Mouse (Mus musculus): Measurements from ENCODE around the gene Trp53i11. TPM values are rescaled to one million over a fixed set of nuclear protein-coding genes. Genes with fewer than 3 reads are reported as not detected.

Gene Trp53i11
- polyA plus RNA-seq, 1 experiment from 2014 or later, result 30.5 TPM

GRCm38 (mm10) chr2:93227713-93228479 lies 40.5 kb downstream of the Trp53i11 start:
- H3K27me3 ChIP-seq (ENCODE audit: control insufficient read depth, insufficient read depth, low read length), result no peaks in the 10 kb centered on the region
- peak overlapping the region; percentile 34; the same call in 1 of the 2 replicates for H3K9ac ChIP-seq (ENCODE audit: low read length)
- H3K4me3 ChIP-seq (ENCODE audit: control insufficient read depth in 1 of 2, insufficient read depth in 1 of 2, low read depth in 1 of 2, low read length in 2 of 2), result no peak overlapping the region
- H3K27ac ChIP-seq (replicated peaks in 1 of 2; ENCODE audit: control insufficient read depth in 1 of 2, insufficient read depth in 1 of 2, low read depth in 2 of 2, low read length in 2 of 2), result peak overlapping the region in 1 of 2 experiments; percentile 37; a peak in 1 of 4 replicates
- ATAC-seq (ENCODE audit: insufficient number of reproducible peaks, insufficient read depth, low FRiP score, low read depth), result no peak
- no peaks in the 10 kb centered on the region for H3K9me3 ChIP-seq (ENCODE audit: control insufficient read depth, low read length)
- WGBS, result 68% methylated on average over 9 of the region's 9 CpGs
- no peak overlapping the region for H3K4me2 ChIP-seq (ENCODE audit: low read length)
- H3K36me3 ChIP-seq (ENCODE audit: control insufficient read depth, insufficient read depth, low read length), result peaks cover 6% of the 10 kb centered on the region; the same call in 1 of the 2 replicates
- peaks cover 10 to 26% of the 10 kb centered on the region in 2 experiments for H3K4me1 ChIP-seq (ENCODE audit: control insufficient read depth in 2 of 2, insufficient read depth in 2 of 2, low read length in 2 of 2)

GRCm38 (mm10) chr2:93228480-93228824 lies 41.1 kb downstream of the Trp53i11 start:
- Histone ChIP-seq H3K4me2 (ENCODE audit: low read length) (no peak overlapping the region), H3K27ac (replicated peaks in 1 of 2; ENCODE audit: control insufficient read depth in 1 of 2, insufficient read depth in 1 of 2, low read depth in 2 of 2, low read length in 2 of 2) (peak overlapping the region in 1 of 2 experiments; percentile 37; a peak in 1 of 4 replicates), H3K27me3 (ENCODE audit: control insufficient read depth, insufficient read depth, low read length) (no peaks in the 10 kb centered on the region), H3K9ac (ENCODE audit: low read length) (peak overlapping the region; percentile 34; the same call in 1 of the 2 replicates), H3K4me1 (ENCODE audit: control insufficient read depth in 2 of 2, insufficient read depth in 2 of 2, low read length in 2 of 2) (peaks cover 10 to 25% of the 10 kb centered on the region in 2 experiments), H3K36me3 (ENCODE audit: control insufficient read depth, insufficient read depth, low read length) (peaks cover under 1% of the 10 kb centered on the region; the same call in 1 of the 2 replicates), H3K9me3 (ENCODE audit: control insufficient read depth, low read length) (no peaks in the 10 kb centered on the region), H3K4me3 (ENCODE audit: control insufficient read depth in 1 of 2, insufficient read depth in 1 of 2, low read depth in 1 of 2, low read length in 2 of 2) (no peak overlapping the region)
- ATAC-seq (ENCODE audit: insufficient number of reproducible peaks, insufficient read depth, low FRiP score, low read depth), result no peak
- 21% methylated on average over 5 of the region's 5 CpGs for WGBS

GRCm38 (mm10) chr2:93232141-93232540 lies 44.8 kb downstream of the Trp53i11 start:
- peaks cover 11 to 27% of the 10 kb centered on the region in 2 experiments for H3K4me1 ChIP-seq (ENCODE audit: control insufficient read depth in 2 of 2, insufficient read depth in 2 of 2, low read length in 2 of 2)
- H3K36me3 ChIP-seq (ENCODE audit: control insufficient read depth, insufficient read depth, low read length), result no peaks in the 10 kb centered on the region
- no peak overlapping the region for H3K9ac ChIP-seq (ENCODE audit: low read length)
- no peak overlapping the region for H3K27ac ChIP-seq (replicated peaks in 1 of 2; ENCODE audit: control insufficient read depth in 1 of 2, insufficient read depth in 1 of 2, low read depth in 2 of 2, low read length in 2 of 2)
- no peaks in the 10 kb centered on the region for H3K27me3 ChIP-seq (ENCODE audit: control insufficient read depth, insufficient read depth, low read length)
- ATAC-seq (ENCODE audit: insufficient number of reproducible peaks, insufficient read depth, low FRiP score, low read depth), result no peak
- WGBS, result 45% methylated on average over 1 of the region's 1 CpGs
- no peaks in the 10 kb centered on the region for H3K9me3 ChIP-seq (ENCODE audit: control insufficient read depth, low read length)
- no peak overlapping the region for H3K4me2 ChIP-seq (ENCODE audit: low read length)
- no peak overlapping the region for H3K4me3 ChIP-seq (ENCODE audit: control insufficient read depth in 1 of 2, insufficient read depth in 1 of 2, low read depth in 1 of 2, low read length in 2 of 2)

GRCm38 (mm10) chr2:93237055-93237454 lies 49.7 kb downstream of the Trp53i11 start:
- Histone ChIP-seq H3K27me3 (ENCODE audit: control insufficient read depth, insufficient read depth, low read length) (no peaks in the 10 kb centered on the region), H3K9me3 (ENCODE audit: control insufficient read depth, low read length) (no peaks in the 10 kb centered on the region), H3K36me3 (ENCODE audit: control insufficient read depth, insufficient read depth, low read length) (no peaks in the 10 kb centered on the region), H3K4me1 (ENCODE audit: control insufficient read depth in 2 of 2, insufficient read depth in 2 of 2, low read length in 2 of 2) (peaks cover 22 to 31% of the 10 kb centered on the region in 2 experiments), H3K9ac (ENCODE audit: low read length) (no peak overlapping the region), H3K4me2 (ENCODE audit: low read length) (no peak overlapping the region), H3K27ac (replicated peaks in 1 of 2; ENCODE audit: control insufficient read depth in 1 of 2, insufficient read depth in 1 of 2, low read depth in 2 of 2, low read length in 2 of 2) (no peak overlapping the region), H3K4me3 (ENCODE audit: control insufficient read depth in 1 of 2, insufficient read depth in 1 of 2, low read depth in 1 of 2, low read length in 2 of 2) (no peak overlapping the region)
- WGBS, result 72% methylated on average over 1 of the region's 1 CpGs
- no peak for ATAC-seq (ENCODE audit: insufficient number of reproducible peaks, insufficient read depth, low FRiP score, low read depth)

- H3K9ac ChIP-seq (ENCODE audit: low read length), result no peak overlapping the region
- no peaks in the 10 kb centered on the region for H3K9me3 ChIP-seq (ENCODE audit: control insufficient read depth, low read length)
- H3K27me3 ChIP-seq (ENCODE audit: control insufficient read depth, insufficient read depth, low read length), result no peaks in the 10 kb centered on the region
- H3K4me1 ChIP-seq (ENCODE audit: control insufficient read depth in 2 of 2, insufficient read depth in 2 of 2, low read length in 2 of 2), result peaks cover 22 to 31% of the 10 kb centered on the region in 2 experiments
- 74% methylated on average over 6 of the region's 6 CpGs for WGBS
- ATAC-seq (ENCODE audit: insufficient number of reproducible peaks, insufficient read depth, low FRiP score, low read depth), result no peak
- no peak overlapping the region for H3K4me3 ChIP-seq (ENCODE audit: control insufficient read depth in 1 of 2, insufficient read depth in 1 of 2, low read depth in 1 of 2, low read length in 2 of 2)
- H3K36me3 ChIP-seq (ENCODE audit: control insufficient read depth, insufficient read depth, low read length), result no peaks in the 10 kb centered on the region
- H3K4me2 ChIP-seq (ENCODE audit: low read length), result no peak overlapping the region
- H3K27ac ChIP-seq (replicated peaks in 1 of 2; ENCODE audit: control insufficient read depth in 1 of 2, insufficient read depth in 1 of 2, low read depth in 2 of 2, low read length in 2 of 2), result no peak overlapping the region
Measured at GRCm38 (mm10) chr2:93238864-93239263, 51.5 kb downstream of the Trp53i11 start.

- no peak overlapping the region for H3K9ac ChIP-seq (ENCODE audit: low read length)
- H3K27ac ChIP-seq (replicated peaks in 1 of 2; ENCODE audit: control insufficient read depth in 1 of 2, insufficient read depth in 1 of 2, low read depth in 2 of 2, low read length in 2 of 2), result no peak overlapping the region
- no peak overlapping the region for H3K4me3 ChIP-seq (ENCODE audit: control insufficient read depth in 1 of 2, insufficient read depth in 1 of 2, low read depth in 1 of 2, low read length in 2 of 2)
- H3K4me2 ChIP-seq (ENCODE audit: low read length), result no peak overlapping the region
- peaks cover 21 to 24% of the 10 kb centered on the region in 2 experiments for H3K4me1 ChIP-seq (ENCODE audit: control insufficient read depth in 2 of 2, insufficient read depth in 2 of 2, low read length in 2 of 2)
- no peaks in the 10 kb centered on the region for H3K9me3 ChIP-seq (ENCODE audit: control insufficient read depth, low read length)
- H3K36me3 ChIP-seq (ENCODE audit: control insufficient read depth, insufficient read depth, low read length), result peaks cover 3% of the 10 kb centered on the region; the same call in 1 of the 2 replicates
- ATAC-seq (ENCODE audit: insufficient number of reproducible peaks, insufficient read depth, low FRiP score, low read depth), result no peak
- H3K27me3 ChIP-seq (ENCODE audit: control insufficient read depth, insufficient read depth, low read length), result no peaks in the 10 kb centered on the region
- 83% methylated on average over 5 of the region's 5 CpGs for WGBS
Measured at GRCm38 (mm10) chr2:93242166-93242565, 54.8 kb downstream of the Trp53i11 start.

GRCm38 (mm10) chr2:93243439-93244089 lies 56.2 kb downstream of the Trp53i11 start:
- no peak overlapping the region for H3K4me2 ChIP-seq (ENCODE audit: low read length)
- H3K27me3 ChIP-seq (ENCODE audit: control insufficient read depth, insufficient read depth, low read length), result no peaks in the 10 kb centered on the region
- 81% methylated on average over 11 of the region's 11 CpGs for WGBS
- no peak overlapping the region for H3K4me3 ChIP-seq (ENCODE audit: control insufficient read depth in 1 of 2, insufficient read depth in 1 of 2, low read depth in 1 of 2, low read length in 2 of 2)
- H3K4me1 ChIP-seq (ENCODE audit: control insufficient read depth in 2 of 2, insufficient read depth in 2 of 2, low read length in 2 of 2), result peaks cover 8 to 15% of the 10 kb centered on the region in 2 experiments
- no peak for ATAC-seq (ENCODE audit: insufficient number of reproducible peaks, insufficient read depth, low FRiP score, low read depth)
- no peaks in the 10 kb centered on the region for H3K9me3 ChIP-seq (ENCODE audit: control insufficient read depth, low read length)
- H3K9ac ChIP-seq (ENCODE audit: low read length), result no peak overlapping the region
- H3K36me3 ChIP-seq (ENCODE audit: control insufficient read depth, insufficient read depth, low read length), result peaks cover 3% of the 10 kb centered on the region; the same call in 1 of the 2 replicates
- H3K27ac ChIP-seq (replicated peaks in 1 of 2; ENCODE audit: control insufficient read depth in 1 of 2, insufficient read depth in 1 of 2, low read depth in 2 of 2, low read length in 2 of 2), result no peak overlapping the region

Data from heart, embryonic 14.5 days (tissue).